Mouse (Mus musculus): ENCODE results near the gene Slc44a1. TPM values are rescaled to one million over a fixed set of nuclear protein-coding genes. Genes with fewer than 3 reads are reported as not detected.

Slc44a1 gene
- polyA plus RNA-seq, 1 experiment from 2014 or later, result 16.6 TPM

DNA sequence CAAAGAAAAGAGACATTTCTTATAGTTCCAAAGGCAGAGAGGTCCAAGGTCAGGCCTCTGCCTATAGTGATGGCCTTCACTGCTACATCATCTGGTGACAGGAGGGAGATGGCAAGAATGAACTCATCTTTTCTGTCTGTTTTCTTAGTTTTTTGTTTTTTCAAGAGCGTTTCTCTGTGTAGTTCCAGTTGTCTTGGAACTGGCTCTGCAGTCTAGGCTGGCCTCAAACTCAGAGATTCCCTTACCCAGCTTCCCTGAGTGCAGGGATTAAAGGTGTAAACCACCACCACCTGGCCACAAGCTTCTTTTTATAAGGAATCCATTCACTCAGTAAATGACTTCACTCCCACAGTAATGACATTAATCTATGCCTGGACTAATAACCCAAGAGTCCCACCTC is 148.7 kb downstream of the Slc44a1 start:
- Histone ChIP-seq H3K9ac (no peak overlapping the region), H3K27ac (no peak overlapping the region), H3K4me2 (replicated peaks) (no peak overlapping the region), H3K36me3 (replicated peaks; ENCODE audit: control insufficient read depth, insufficient read depth) (no peaks in the 10 kb centered on the region), H3K27me3 (ENCODE audit: control insufficient read depth, insufficient read depth, low read length) (no peaks in the 10 kb centered on the region), H3K9me3 (ENCODE audit: control insufficient read depth, low read length) (no peaks in the 10 kb centered on the region), H3K4me1 (replicated peaks; ENCODE audit: control insufficient read depth, insufficient read depth, low read length) (no peaks in the 10 kb centered on the region; the same call in 1 of the 2 replicates), H3K4me3 (replicated peaks; ENCODE audit: low read length) (no peak overlapping the region)
- DNase-seq (ENCODE audit: low spot score) (no peak), ATAC-seq (ENCODE audit: low FRiP score) (no peak)
- 74% methylated on average over 1 of the region's 1 CpGs for WGBS

DNA sequence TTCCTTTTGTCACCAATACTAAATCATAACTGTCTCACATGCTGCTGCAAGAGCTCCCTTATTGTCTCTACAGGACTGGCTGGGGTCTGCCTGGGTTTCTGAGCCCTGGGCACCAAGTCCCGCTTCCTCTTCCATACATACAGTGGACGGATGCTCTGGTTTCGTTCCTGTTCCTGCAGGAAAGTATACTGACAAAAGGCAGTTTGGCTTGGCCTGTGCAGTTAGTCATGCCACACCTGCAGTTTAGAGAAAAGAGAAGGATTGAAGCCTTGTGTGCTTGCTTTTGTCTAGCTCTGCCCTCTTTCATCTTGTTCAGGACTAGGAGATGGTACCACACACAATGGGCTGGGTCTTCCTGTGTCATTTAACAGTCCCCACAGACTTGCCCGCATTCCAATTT is 149.3 kb downstream of the Slc44a1 start:
- DNase-seq (ENCODE audit: low spot score) (no peak), ATAC-seq (ENCODE audit: low FRiP score) (no peak)
- 90% methylated on average over 4 of the region's 4 CpGs for WGBS
- Histone ChIP-seq H3K9ac (no peak overlapping the region), H3K36me3 (replicated peaks; ENCODE audit: control insufficient read depth, insufficient read depth) (no peaks in the 10 kb centered on the region), H3K4me3 (replicated peaks; ENCODE audit: low read length) (no peak overlapping the region), H3K4me1 (replicated peaks; ENCODE audit: control insufficient read depth, insufficient read depth, low read length) (no peaks in the 10 kb centered on the region; the same call in 1 of the 2 replicates), H3K4me2 (replicated peaks) (no peak overlapping the region), H3K27me3 (ENCODE audit: control insufficient read depth, insufficient read depth, low read length) (no peaks in the 10 kb centered on the region), H3K27ac (no peak overlapping the region), H3K9me3 (ENCODE audit: control insufficient read depth, low read length) (no peaks in the 10 kb centered on the region)

DNA sequence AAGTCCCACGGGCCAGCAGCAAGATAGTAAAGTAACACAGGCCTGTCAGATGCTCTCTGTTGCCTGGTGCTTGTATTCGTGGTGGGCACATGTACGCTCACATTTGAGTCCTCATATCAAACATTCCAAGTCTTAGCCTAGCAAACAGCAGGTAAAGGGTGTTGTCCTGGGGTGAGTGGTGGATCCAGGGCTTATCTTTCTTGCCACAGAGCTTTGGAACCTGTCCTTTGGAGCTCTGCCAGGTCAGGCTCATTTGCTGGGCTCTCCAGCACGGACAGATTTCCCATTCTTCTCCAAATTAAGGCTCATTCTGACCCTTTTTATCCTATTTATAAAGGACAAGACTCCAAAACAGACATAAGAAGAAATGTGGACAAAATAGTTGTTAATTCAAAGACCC is 149.9 kb downstream of the Slc44a1 start:
- no peaks in the 10 kb centered on the region for H3K27me3 ChIP-seq (ENCODE audit: control insufficient read depth, insufficient read depth, low read length)
- H3K9ac ChIP-seq, result no peak overlapping the region
- no peaks in the 10 kb centered on the region; the same call in 1 of the 2 replicates for H3K4me1 ChIP-seq (replicated peaks; ENCODE audit: control insufficient read depth, insufficient read depth, low read length)
- DNase-seq (ENCODE audit: low spot score) (no peak), ATAC-seq (ENCODE audit: low FRiP score) (no peak)
- no peak overlapping the region for H3K27ac ChIP-seq
- 71% methylated on average over 4 of the region's 4 CpGs for WGBS
- no peaks in the 10 kb centered on the region for H3K36me3 ChIP-seq (replicated peaks; ENCODE audit: control insufficient read depth, insufficient read depth)
- H3K4me3 ChIP-seq (replicated peaks; ENCODE audit: low read length), result no peak overlapping the region
- H3K9me3 ChIP-seq (ENCODE audit: control insufficient read depth, low read length), result no peaks in the 10 kb centered on the region
- H3K4me2 ChIP-seq (replicated peaks), result no peak overlapping the region

DNA sequence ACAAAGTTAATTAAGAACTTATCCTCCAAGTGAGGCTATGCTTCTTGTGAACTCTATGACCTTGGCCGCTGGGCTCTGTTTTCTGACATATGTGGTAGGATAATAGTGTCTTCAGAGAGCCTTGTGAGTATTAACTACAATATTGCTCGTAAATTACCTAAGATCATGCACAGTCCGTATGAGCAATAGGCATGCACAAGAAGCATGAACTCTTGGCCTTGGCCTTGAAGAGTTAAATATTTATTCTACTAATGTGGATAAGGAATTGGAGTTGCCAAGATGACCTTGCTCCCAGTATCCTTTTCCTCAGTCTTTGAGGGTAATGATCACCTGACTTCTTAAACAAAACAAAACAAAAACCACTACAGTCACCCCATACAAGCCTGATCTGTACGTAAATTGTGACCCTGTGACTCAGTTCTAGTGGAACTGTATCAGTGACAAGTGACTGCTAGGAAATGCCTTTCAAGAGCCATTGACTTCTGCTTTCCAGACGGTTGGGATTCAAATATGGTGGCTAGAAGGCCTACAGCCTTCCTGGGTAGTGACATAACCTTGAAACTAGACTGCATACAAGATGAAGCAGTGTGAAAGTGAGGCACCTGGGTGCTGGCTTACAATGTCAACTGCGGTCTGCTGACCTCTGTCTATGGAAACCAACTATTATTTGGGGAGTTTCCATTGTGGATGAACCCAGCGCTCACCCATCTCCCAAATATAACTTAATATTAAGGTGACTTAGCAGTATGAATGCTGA is 150.7 kb downstream of the Slc44a1 start:
- H3K4me1 ChIP-seq (replicated peaks; ENCODE audit: control insufficient read depth, insufficient read depth, low read length), result no peaks in the 10 kb centered on the region; the same call in 1 of the 2 replicates
- no peak for ATAC-seq (ENCODE audit: low FRiP score)
- no peaks in the 10 kb centered on the region for H3K9me3 ChIP-seq (ENCODE audit: control insufficient read depth, low read length)
- H3K4me3 ChIP-seq (replicated peaks; ENCODE audit: low read length), result no peak overlapping the region
- H3K4me2 ChIP-seq (replicated peaks), result no peak overlapping the region
- 94% methylated on average over 7 of the region's 7 CpGs for WGBS
- H3K9ac ChIP-seq, result no peak overlapping the region
- H3K36me3 ChIP-seq (replicated peaks; ENCODE audit: control insufficient read depth, insufficient read depth), result no peaks in the 10 kb centered on the region
- H3K27ac ChIP-seq, result no peak overlapping the region
- DNase-seq (ENCODE audit: low spot score), result no peak
- H3K27me3 ChIP-seq (ENCODE audit: control insufficient read depth, insufficient read depth, low read length), result no peaks in the 10 kb centered on the region

DNA sequence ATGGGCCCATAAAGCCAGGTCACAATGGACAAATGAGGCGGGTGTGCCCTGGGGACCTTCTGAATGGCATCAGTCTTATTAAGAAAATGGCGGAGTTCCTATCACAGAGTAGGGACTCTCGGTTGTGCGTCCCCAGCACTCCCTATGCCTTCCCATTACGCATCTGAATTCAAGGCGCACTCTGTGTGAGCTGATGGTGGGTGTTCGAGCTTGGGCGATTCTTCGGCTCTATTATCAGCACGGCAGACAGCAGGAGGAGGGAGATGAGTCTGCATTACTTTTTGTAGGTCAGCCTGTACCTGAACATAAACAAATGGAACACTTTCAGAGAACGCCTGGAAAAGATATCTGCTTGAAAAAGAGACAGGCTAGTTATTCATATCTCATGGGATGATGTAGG is 151.3 kb downstream of the Slc44a1 start:
- no peaks in the 10 kb centered on the region for H3K27me3 ChIP-seq (ENCODE audit: control insufficient read depth, insufficient read depth, low read length)
- no peak overlapping the region for H3K4me2 ChIP-seq (replicated peaks)
- H3K4me3 ChIP-seq (replicated peaks; ENCODE audit: low read length), result no peak overlapping the region
- no peaks in the 10 kb centered on the region for H3K9me3 ChIP-seq (ENCODE audit: control insufficient read depth, low read length)
- ATAC-seq (ENCODE audit: low FRiP score), result peak; percentile 46; the same call in 1 of the 2 replicates
- no peaks in the 10 kb centered on the region; the same call in 1 of the 2 replicates for H3K4me1 ChIP-seq (replicated peaks; ENCODE audit: control insufficient read depth, insufficient read depth, low read length)
- H3K36me3 ChIP-seq (replicated peaks; ENCODE audit: control insufficient read depth, insufficient read depth), result no peaks in the 10 kb centered on the region
- 75% methylated on average over 11 of the region's 11 CpGs for WGBS
- no peak overlapping the region for H3K27ac ChIP-seq
- no peak overlapping the region for H3K9ac ChIP-seq
- no peak for DNase-seq (ENCODE audit: low spot score)

DNA sequence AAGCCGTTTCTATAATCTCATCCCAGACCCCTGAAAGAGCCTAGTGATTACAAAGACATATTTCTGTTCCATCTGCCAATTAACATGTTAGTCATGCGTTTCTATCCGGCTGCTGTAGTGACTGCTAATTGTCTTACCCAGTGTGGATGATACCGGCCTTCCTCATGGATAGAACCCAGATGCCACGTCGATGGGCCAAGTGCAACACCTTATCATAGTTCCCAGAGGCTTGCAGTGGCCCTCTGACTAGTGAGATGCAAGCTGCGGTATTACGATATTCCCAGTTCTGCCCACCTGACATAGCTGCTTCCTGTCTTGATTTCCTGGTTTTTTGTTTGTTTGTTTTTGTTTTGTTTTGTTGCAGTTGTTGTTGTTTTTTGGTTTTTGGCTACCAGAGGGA is 151.7 kb downstream of the Slc44a1 start:
- H3K27me3 ChIP-seq (ENCODE audit: control insufficient read depth, insufficient read depth, low read length), result no peaks in the 10 kb centered on the region
- DNase-seq (ENCODE audit: low spot score) (no peak), ATAC-seq (ENCODE audit: low FRiP score) (no peak)
- H3K4me1 ChIP-seq (replicated peaks; ENCODE audit: control insufficient read depth, insufficient read depth, low read length), result no peaks in the 10 kb centered on the region; the same call in 1 of the 2 replicates
- H3K4me2 ChIP-seq (replicated peaks), result no peak overlapping the region
- H3K36me3 ChIP-seq (replicated peaks; ENCODE audit: control insufficient read depth, insufficient read depth), result no peaks in the 10 kb centered on the region
- H3K9ac ChIP-seq, result no peak overlapping the region
- H3K4me3 ChIP-seq (replicated peaks; ENCODE audit: low read length), result no peak overlapping the region
- H3K9me3 ChIP-seq (ENCODE audit: control insufficient read depth, low read length), result no peaks in the 10 kb centered on the region
- no peak overlapping the region; the same call in 1 of the 2 replicates for H3K27ac ChIP-seq
- 68% methylated on average over 8 of the region's 8 CpGs for WGBS

DNA sequence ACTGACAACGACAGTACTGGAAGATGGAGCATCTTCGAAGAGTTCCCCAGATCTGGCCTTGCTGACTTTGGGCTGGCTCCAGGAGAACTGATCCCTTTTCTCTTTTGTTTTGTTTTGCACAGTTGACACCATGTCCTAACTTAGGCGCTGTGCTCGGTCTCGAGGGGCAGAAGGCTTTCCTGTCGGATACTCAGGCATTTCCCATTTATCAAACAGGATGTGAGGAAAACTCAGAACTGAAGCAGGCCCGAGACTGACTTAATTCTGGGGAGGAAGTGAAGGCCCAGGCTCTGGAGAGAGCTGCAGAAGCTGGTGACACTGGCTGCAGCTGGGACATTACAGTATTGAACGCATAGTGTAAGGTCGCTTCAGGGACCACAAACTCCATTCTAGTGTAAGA is 152.2 kb downstream of the Slc44a1 start:
- Histone ChIP-seq H3K4me3 (replicated peaks; ENCODE audit: low read length) (no peak overlapping the region), H3K27me3 (ENCODE audit: control insufficient read depth, insufficient read depth, low read length) (no peaks in the 10 kb centered on the region), H3K36me3 (replicated peaks; ENCODE audit: control insufficient read depth, insufficient read depth) (no peaks in the 10 kb centered on the region), H3K4me1 (replicated peaks; ENCODE audit: control insufficient read depth, insufficient read depth, low read length) (no peaks in the 10 kb centered on the region; the same call in 1 of the 2 replicates), H3K27ac (no peak overlapping the region), H3K9me3 (ENCODE audit: control insufficient read depth, low read length) (no peaks in the 10 kb centered on the region), H3K4me2 (replicated peaks) (no peak overlapping the region), H3K9ac (no peak overlapping the region)
- DNase-seq (ENCODE audit: low spot score), result no peak
- 0 out of 2 replicates have a peak, but pooled peaks have one; percentile 12 for ATAC-seq (ENCODE audit: low FRiP score)
- 77% methylated on average over 9 of the region's 9 CpGs for WGBS

DNA sequence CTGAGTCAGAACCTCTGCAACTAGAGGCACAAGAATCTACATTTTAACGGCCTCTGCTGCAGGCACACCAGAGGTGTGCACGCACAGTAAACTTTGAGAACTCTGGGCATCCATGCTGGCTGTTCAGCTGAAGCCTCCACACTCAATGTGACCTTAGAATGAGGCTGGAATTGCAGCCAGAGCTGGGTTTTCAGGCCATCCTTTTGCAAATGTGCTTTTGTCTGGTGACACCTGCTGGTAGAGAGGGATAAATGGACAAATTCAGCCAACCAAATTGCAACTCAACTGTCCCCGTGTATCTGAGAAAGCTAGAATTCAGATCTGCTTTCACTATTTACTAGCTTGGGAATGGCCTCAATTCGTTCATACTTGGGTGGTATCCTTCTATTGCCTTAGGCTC is 154.0 kb downstream of the Slc44a1 start:
- 32% methylated on average over 4 of the region's 4 CpGs for WGBS
- no peak overlapping the region for H3K27ac ChIP-seq
- peak; percentile 52; the same call in 1 of the 2 replicates for ATAC-seq (ENCODE audit: low FRiP score)

DNA sequence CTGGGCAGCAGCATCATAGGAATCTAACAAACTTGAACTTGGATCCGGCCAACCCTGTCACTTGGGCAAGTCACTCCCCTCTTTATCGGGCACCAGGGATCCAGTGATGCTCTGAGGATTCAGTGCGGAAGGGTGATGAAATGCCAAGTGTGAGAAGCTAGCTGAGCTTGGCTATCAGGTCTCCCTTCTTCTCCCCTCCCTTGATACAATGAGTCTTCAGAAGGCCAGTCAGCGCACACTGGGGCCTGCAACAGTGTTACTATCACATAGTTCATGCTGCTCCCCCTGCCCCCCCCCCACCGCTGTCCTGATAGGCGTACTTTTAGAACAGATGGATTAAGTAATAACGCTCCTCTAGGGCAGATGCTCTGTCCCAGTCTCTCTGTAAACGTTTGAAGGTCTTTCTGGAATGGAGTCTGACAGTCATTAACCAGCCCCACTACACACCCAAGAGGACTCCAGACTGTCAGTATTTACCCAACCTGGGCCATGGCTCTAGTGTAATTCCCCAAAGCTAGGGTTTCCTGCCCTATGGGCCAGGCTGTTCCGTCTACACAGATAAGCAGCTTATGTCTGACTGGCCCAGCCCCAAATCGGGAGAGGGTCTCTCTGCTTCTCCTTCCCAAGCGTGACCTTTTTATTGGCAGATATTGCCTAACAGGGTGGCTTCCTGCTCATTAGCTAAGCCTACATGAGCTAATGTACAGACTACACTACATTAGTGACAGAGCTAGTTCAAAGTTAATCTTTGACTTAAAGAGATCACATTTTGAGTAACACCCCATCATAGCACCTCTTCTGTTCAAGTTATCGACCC is 155.2 kb downstream of the Slc44a1 start:
- no peak overlapping the region for H3K9ac ChIP-seq
- ATAC-seq (ENCODE audit: low FRiP score) (no peak), DNase-seq (ENCODE audit: low spot score) (no peak)
- WGBS, result 74% methylated on average over 12 of the region's 12 CpGs
- no peaks in the 10 kb centered on the region for H3K27me3 ChIP-seq (ENCODE audit: control insufficient read depth, insufficient read depth, low read length)
- no peaks in the 10 kb centered on the region; the same call in 1 of the 2 replicates for H3K4me1 ChIP-seq (replicated peaks; ENCODE audit: control insufficient read depth, insufficient read depth, low read length)
- no peak overlapping the region for H3K4me2 ChIP-seq (replicated peaks)
- no peaks in the 10 kb centered on the region for H3K9me3 ChIP-seq (ENCODE audit: control insufficient read depth, low read length)
- no peak overlapping the region for H3K4me3 ChIP-seq (replicated peaks; ENCODE audit: low read length)
- H3K27ac ChIP-seq, result no peak overlapping the region
- H3K36me3 ChIP-seq (replicated peaks; ENCODE audit: control insufficient read depth, insufficient read depth), result no peaks in the 10 kb centered on the region

More for the DNA sequence above, 154.0 kb downstream of the Slc44a1 start:
- peak; percentile 88 for DNase-seq (ENCODE audit: low spot score)
- Histone ChIP-seq H3K4me1 (replicated peaks; ENCODE audit: control insufficient read depth, insufficient read depth, low read length) (no peaks in the 10 kb centered on the region; the same call in 1 of the 2 replicates), H3K4me2 (replicated peaks) (no peak overlapping the region), H3K9me3 (ENCODE audit: control insufficient read depth, low read length) (no peaks in the 10 kb centered on the region), H3K27me3 (ENCODE audit: control insufficient read depth, insufficient read depth, low read length) (no peaks in the 10 kb centered on the region), H3K9ac (no peak overlapping the region), H3K4me3 (replicated peaks; ENCODE audit: low read length) (no peak overlapping the region), H3K36me3 (replicated peaks; ENCODE audit: control insufficient read depth, insufficient read depth) (no peaks in the 10 kb centered on the region)
